Mouse (Mus musculus): ENCODE results near the gene Syt11.

GRCm38 (mm10) chr3:88698051-88698450, 76.9 kb downstream of the Syt11 start:
- TF ChIP-seq CTCF (IDR thresholded peaks at IDR 0.05; ENCODE audit: control insufficient read depth, insufficient read depth, insufficient read length) (no peak), MYOG (IDR thresholded peaks at IDR 0.05; ENCODE audit: control insufficient read depth, extremely low read depth, insufficient read length) (no peak), FOSL1 (IDR thresholded peaks at IDR 0.05; ENCODE audit: insufficient read depth, low read length, poor library complexity, severe bottlenecking) (no peak), USF1 (IDR thresholded peaks at IDR 0.05; ENCODE audit: low read depth) (no peak), MYOD1 (IDR thresholded peaks at IDR 0.05; ENCODE audit: control insufficient read depth, insufficient read length, low read depth) (no peak), MAX (IDR thresholded peaks at IDR 0.05) (no peak)
